25 mouse cellular contexts compared by ENCODE assay signal in genomic region chr16:46840764-46841163, GRCm38 (mm10).
"Had no signal": no experiment of that assay in that cellular context is flagged by ENCODE, and none has a peak within 500 bp of the region (broad histone marks: within the 10 kb centered on the region; RNA-seq: fewer than 3 reads in every experiment).

No protein-coding gene starts in this region.

- H3K9me3 ChIP-seq: heart, embryonic 10.5 days; heart, embryonic 12.5 days; hindbrain, embryonic 10.5 days; hindbrain, embryonic 12.5 days; intestine, embryonic 15.5 days; limb, embryonic 10.5 days; limb, embryonic 12.5 days; liver, embryonic 13.5 days; liver, embryonic 15.5 days had no signal

- H3K4me1 ChIP-seq: heart, embryonic 10.5 days; heart, embryonic 12.5 days; hindbrain, embryonic 10.5 days; hindbrain, embryonic 12.5 days; intestine, embryonic 15.5 days; limb, embryonic 10.5 days; limb, embryonic 12.5 days; liver, embryonic 13.5 days had no signal

- H3K4me2 ChIP-seq: heart, embryonic 12.5 days; hindbrain, embryonic 12.5 days; hindbrain, embryonic 14.5 days; intestine, embryonic 15.5 days; limb, embryonic 12.5 days; liver, embryonic 11.5 days; liver, embryonic 13.5 days; liver, embryonic 15.5 days had no signal

- ATAC-seq: forebrain, embryonic 16.5 days; hindbrain, embryonic 16.5 days; inflammation-experienced regulatory T-cells, adult 6 months; intestine, embryonic 15.5 days; intestine, postnatal 0 days; liver, postnatal 0 days had no signal

- H3K9ac ChIP-seq: heart, embryonic 12.5 days; hindbrain, embryonic 12.5 days; hindbrain, embryonic 14.5 days; intestine, embryonic 15.5 days; limb, embryonic 12.5 days; liver, embryonic 13.5 days; liver, embryonic 15.5 days; liver, postnatal 0 days had no signal

- DNase-seq: gastrocnemius, adult 2 months; gastrocnemius, postnatal 10 days; gastrocnemius, postnatal 25 days; heart, adult 18-20 months; heart, postnatal 10 days; heart, postnatal 4 days; liver; liver, embryonic 13.5 days; liver, postnatal 0 days had no signal

- H3K27me3 ChIP-seq: heart, embryonic 12.5 days; hindbrain, embryonic 12.5 days; intestine, embryonic 15.5 days; limb, embryonic 12.5 days; liver, embryonic 13.5 days; liver, embryonic 15.5 days had no signal

- H3K27ac ChIP-seq: gastrocnemius, adult 2 months; heart, embryonic 10.5 days; hindbrain, embryonic 10.5 days; hindbrain, embryonic 12.5 days; hindbrain, embryonic 14.5 days; intestine, embryonic 15.5 days; layer of hippocampus, adult 2 months; left cerebral cortex, adult 2 months; limb, embryonic 10.5 days; limb, embryonic 12.5 days; liver, embryonic 13.5 days; liver, embryonic 15.5 days had no signal

- H3K4me3 ChIP-seq: gastrocnemius, adult 2 months; heart, embryonic 10.5 days; heart, embryonic 12.5 days; hindbrain, embryonic 10.5 days; hindbrain, embryonic 12.5 days; intestine, embryonic 15.5 days; layer of hippocampus, adult 2 months; left cerebral cortex, adult 2 months; limb, embryonic 10.5 days; limb, embryonic 12.5 days; liver, embryonic 13.5 days; liver, embryonic 15.5 days had no signal

- H3K36me3 ChIP-seq: heart, embryonic 10.5 days; heart, embryonic 12.5 days; hindbrain, embryonic 10.5 days; hindbrain, embryonic 12.5 days; intestine, embryonic 15.5 days; limb, embryonic 10.5 days; limb, embryonic 12.5 days; liver, embryonic 13.5 days; liver, embryonic 15.5 days had no signal
